Mouse (Mus musculus): ENCODE data around the gene Olfr1284.
A peak's percentile ranks its signal among the peaks of the same experiment; 100 is the strongest.

The Olfr1284 gene

DNA sequence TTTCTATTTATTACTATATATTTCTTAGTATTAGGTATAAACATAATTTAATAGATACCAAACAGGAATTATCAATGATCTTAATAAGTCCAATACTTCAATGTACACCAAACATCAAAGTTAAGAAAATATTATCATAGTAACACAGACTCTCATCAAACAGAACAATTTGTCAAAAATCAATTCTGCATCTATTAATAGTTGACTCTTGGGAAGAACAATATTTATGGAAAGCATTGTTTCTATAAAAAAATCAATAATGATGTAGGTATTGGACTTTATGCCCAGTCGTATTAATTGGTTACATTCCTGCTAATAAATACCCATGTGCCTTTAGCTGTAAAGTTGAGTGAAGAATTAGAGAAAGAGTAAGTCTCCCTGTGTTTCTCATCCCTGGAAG is at the start of gene Olfr1284:
TSS of gene Olfr1284 (plus strand) at position 301 of the 400 bp plus-strand sequence.
- no peak for DNase-seq

DNA sequence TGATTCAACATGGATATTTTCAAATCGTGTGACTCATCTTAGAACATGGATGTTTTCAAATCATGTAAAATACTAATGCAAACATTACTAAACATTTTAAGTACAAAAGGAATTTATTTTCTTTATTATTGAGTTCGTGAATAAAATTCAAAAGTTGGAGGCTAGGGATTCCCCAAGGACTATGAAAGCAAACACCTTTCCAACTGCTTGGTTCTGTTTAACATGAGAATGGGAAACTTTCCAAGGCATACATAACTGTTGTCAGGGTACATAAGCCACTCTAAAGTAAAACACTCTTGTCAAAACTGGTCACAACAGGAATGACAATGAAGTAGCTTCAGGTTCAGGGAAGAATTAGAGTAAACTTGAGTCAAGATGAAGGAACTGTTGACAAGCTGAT is 49.1 kb upstream of the Olfr1284 start, which contains the start of gene Olfr1281:
TSS of gene Olfr1281 (plus strand) at position 301 of the 400 bp plus-strand sequence.
- no peak for DNase-seq

DNA sequence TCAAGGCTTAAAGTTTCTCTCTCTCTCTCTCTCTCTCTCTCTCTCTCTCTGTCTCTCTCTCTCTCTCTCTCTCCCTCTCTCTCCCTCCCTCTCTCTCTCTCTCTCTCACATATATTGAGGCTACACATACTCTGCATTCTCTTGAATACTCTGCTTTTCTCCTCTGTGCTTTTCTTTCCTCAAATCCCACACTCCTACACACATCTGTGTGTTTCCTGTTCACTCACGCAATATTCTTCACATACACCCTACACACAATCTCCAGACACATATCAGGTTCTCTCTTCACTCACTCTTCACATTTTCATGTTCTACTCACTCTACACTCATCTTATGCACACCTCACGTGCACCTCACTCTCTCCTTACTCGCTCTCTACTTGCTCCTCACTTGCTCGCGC is 41.6 kb upstream of the Olfr1284 start:
- DNase-seq, result peak; percentile 3

DNA sequence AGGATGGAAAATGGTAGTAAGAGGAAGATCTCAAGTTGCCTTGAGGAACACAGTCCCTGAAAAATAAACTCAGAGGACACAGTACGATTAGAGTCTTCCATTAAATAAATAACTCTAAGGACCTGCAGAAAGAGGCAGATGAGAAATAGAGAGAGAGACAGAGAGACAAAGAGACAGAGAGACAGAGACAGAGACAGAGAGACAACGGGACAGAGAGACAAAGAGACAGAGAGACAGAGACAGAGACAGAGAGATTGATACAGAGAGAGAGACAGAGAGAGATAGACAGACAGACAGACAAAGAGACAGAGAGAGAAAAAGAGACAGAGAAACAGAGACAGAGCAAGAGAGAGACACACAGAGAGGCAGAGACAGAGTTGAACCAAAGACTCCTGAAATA is 39.3 kb upstream of the Olfr1284 start, which contains the start of gene Olfr1282:
TSS of gene Olfr1282 (minus strand) at position 101 of the 400 bp plus-strand sequence.
- no peak for DNase-seq

DNA sequence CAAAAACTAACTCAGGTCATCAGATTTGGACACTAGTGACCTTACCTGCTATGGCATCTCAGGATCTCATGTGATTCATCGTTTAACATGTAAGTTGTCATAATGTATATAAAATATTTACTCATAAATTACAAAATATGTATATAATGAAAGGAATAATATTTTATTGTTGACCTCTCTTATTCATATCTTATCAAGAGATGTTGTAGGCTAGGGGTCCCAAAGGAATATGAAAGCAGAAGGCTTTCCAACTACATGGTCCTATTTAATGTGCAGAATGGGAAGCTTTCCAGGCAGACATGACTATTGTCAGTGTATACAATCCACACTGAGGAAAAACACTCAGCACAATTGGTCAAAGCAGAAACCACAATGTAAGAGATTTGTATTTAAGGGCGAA is 8.8 kb upstream of the Olfr1284 start, which contains the start of gene Olfr1283:
TSS of gene Olfr1283 (plus strand) at position 301 of the 400 bp plus-strand sequence.
- no peak for DNase-seq

- no peak for DNase-seq
These were observed 47.6 kb downstream of the Olfr1284 start, which contains the start of gene Olfr1286 for GRCm38 (mm10) chr2:111422931-111423330. Gene Olfr1286, minus strand, starts transcription at chr2:111423115.

All from right cerebral cortex, adult 18-20 months (tissue).